Mouse (Mus musculus) WW6 (cell line): ENCODE measurements around the gene Gm21704.
"Not testable (repeated sequence)": the region's sequence is repeated elsewhere in the genome, so short reads cannot be mapped to it uniquely, and the experiment has no call there.

Experiments used
- DNase-seq: peaks from one replicate; pipeline ENCODE4 v3.0.0-alpha.2; 2013; ENCODE audit warnings: low read depth, low spot score

Gene Gm21704

GRCm38 (mm10) chrY:3410067-3410466, at the start of gene Gm21704, which contains the start of gene Gm21708:
Gm21704 (minus strand) TSS chrY:3410167.
Gm21708 (minus strand) TSS chrY:3410167.
- DNase-seq = not testable (repeated sequence)

- not testable (repeated sequence) for DNase-seq
These were observed 64.7 kb downstream of the Gm21704 start, which contains the start of gene Gm21693 for GRCm38 (mm10) chrY:3345229-3345628. Gm21693 (minus strand) TSS chrY:3345329.

- not testable (repeated sequence) for DNase-seq
These were observed 69.3 kb downstream of the Gm21704 start for GRCm38 (mm10) chrY:3340661-3341060.
